Mouse (Mus musculus): ENCODE data around the gene Ago4. TPM values are rescaled to one million over a fixed set of nuclear protein-coding genes. Genes with fewer than 3 reads are reported as not detected.
"Not testable (repeated sequence)": the region's sequence is repeated elsewhere in the genome, so short reads cannot be mapped to it uniquely, and the experiment has no call there.

Ago4 gene
- 10 to 100 TPM in 1 of 4 experiments, 1 to 10 TPM in 3; 6.7 to 11.6 (median 8.5) TPM for total RNA-seq (2022)

DNA sequence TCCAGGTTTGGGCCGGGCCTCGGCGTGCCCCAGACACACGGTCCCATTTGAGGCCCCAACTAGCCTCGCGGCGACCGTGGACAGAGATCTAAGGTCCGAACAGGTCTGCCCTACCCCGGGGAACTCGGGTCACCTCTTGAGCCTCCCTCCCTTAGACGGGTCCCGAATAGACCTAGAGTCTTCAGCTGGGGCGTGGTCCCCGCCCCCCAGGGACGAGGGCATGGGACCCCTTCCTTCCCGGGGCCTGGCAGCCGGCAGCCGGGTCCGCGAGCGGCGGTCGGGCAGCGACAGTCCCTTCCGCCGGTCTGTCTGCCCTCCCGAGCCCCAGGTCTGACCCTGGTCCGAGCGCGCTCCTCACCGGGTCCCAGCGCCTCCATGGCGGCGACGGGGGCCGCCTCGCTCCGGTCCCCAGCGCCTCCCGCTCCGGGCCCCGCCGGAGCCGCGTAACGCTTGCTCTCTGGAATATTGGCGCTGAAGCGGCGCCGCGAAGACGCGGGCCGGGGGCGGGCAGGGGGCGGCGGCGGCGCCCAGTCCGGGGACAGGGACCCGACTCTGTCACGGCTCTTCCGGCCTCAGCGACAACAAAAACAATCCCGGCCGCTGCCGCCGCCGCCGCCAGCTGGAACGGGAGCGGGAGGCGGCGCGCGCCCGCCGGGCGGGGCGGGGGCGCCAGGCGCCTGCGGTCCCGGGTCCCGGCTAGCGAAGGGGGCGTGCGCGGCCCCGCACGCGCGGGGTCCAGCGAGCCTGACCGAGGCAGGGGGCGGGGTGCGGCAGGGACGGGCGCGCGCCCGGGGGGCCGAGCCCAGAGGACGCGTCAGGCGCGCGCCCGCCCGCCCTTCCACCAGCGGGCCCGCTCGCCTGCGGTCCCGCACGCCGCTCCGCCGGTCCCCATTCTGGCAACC, at the start of gene Ago4:
TSS of gene Ago4 (minus strand) at position 646 of the 902 bp plus-strand sequence.
- peak in 1 of 2 experiments; percentile 17 for DNase-seq (ENCODE audit: low spot score in 2 of 2)

DNA sequence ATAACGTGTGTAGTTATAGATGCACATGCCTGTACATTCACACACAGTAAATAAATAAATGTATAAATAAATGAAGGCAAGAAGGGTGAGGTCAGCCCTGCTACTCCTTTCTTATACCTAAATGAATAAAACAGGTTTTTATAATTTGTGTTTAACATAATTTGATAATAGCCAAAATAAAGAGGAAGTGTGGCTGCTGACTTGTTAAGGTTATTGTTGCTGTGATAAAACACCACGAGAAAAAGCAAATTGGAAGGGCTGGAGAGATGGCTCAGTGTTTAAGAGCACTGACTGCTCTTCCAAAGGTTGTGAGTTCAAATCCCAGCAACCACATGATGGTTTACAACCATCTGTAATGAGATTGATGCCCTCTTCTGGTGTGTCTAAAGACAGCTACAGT, 45.8 kb upstream of the Ago4 start:
- no peak for DNase-seq (ENCODE audit: low spot score in 2 of 2)

DNA sequence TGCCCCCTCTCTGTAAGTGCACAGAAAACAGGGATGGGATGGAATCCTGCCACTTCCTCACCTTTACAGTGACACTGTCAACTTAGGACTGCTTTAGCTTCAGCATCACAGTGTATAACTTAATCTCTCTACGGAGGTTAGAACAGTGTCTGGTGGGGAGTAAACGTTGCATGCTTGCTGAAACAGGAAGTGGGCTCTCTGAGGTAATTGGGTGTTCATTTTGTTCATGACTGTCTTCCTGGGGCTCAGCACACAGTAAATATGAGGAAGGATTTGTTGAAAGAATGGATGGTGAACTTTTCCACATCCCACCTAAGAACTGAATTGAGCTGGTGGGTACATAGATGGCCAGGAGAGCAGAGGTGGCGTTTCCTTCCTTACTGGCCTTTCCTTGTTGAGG, 44.6 kb upstream of the Ago4 start:
- no peak for DNase-seq (ENCODE audit: low spot score in 2 of 2)

DNA sequence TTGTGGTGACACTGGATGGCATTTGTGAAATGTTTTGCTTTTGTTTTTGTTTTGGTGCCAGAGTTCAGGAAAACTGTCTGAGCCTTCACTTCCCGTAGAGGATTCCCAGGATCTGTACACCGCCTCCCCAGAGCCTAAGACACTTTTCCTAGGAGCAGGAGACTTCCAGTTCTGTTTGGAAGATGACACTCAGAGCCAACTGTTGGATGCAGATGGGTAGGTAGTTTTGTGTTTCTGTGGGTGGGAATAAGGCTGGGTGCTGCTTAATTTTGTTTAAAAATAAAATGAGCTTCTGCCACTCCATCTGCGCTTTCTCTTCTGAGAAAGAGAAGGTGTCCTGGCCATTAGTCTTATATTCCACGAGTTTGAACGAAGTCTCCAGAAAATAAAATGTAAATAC, 43.0 kb upstream of the Ago4 start:
- peak; percentile 62 to 66 for DNase-seq (ENCODE audit: low spot score in 2 of 2)

GRCm38 (mm10) chr4:126569783-126570182, 36.5 kb upstream of the Ago4 start:
- no peak for DNase-seq (ENCODE audit: low spot score in 2 of 2)

DNA sequence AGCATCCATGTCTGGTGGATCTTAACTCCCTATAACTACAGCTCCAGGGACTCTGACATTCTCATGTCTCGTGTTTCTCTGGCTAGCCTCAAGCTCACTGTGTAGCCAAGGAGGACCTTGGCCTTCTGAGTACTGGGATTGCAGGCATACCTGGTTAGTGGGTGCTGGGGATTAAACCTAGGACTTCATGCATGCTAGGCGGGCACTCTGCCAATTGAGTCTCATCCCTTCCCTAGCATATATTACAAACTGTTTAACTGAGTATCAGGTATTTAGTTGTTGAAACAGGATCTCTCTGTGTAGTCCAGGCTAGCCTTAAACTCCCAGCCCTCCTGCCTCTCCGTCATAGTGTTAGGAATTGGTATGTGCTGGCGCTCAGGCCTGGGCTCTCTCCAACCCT, 34.0 kb upstream of the Ago4 start:
- DNase-seq (ENCODE audit: low spot score in 2 of 2) = no peak

GRCm38 (mm10) chr4:126563798-126564197, 30.5 kb upstream of the Ago4 start:
- DNase-seq (ENCODE audit: low spot score in 2 of 2) = no peak

- peak; percentile 64 to 68 for DNase-seq (ENCODE audit: low spot score in 2 of 2)
Measured at GRCm38 (mm10) chr4:126556809-126557711, 23.8 kb upstream of the Ago4 start, which contains the start of gene Clspn. Gene Clspn (plus strand): TSS chr4:126556935.

DNA sequence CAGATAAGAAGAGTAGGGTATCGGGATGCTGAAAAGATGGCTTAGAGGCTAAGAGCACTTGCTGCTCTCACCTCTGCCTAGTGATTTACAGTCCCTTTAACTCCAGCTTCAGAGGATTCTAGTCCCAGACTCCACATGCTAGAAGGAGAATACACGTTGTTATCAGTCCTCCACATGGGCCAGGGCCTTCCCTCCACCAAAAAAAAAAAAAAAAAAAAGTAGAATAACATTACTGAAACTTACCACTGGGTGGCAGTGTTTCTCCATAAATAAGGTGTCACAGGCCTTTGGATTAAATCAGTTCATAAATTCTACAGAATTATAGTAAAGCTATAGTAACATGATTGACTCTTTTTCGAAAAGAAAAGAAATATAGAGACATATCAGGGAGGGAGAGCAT, 21.2 kb upstream of the Ago4 start:
- DNase-seq (ENCODE audit: low spot score in 2 of 2) = no peak

DNA sequence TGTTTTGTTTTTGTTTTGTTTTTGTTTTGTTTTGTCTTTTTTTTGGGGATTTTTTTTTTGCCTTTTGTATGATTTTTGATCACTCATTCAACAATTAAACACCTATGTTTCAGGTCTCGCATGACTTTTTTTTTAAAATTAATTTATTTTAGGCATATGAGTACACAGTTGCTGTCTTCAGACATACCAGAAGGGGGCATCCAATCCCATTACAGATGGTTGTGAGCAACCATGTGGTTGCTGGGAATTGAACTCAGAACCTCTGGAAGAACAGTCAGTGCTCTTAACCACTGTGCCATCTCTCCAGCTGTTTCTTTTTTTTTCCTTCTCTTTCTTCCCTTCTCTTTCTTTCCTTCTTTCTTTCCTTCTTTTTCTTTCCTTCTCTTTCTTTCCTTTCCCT, 20.4 kb upstream of the Ago4 start:
- DNase-seq (ENCODE audit: low spot score in 2 of 2) = no peak

DNA sequence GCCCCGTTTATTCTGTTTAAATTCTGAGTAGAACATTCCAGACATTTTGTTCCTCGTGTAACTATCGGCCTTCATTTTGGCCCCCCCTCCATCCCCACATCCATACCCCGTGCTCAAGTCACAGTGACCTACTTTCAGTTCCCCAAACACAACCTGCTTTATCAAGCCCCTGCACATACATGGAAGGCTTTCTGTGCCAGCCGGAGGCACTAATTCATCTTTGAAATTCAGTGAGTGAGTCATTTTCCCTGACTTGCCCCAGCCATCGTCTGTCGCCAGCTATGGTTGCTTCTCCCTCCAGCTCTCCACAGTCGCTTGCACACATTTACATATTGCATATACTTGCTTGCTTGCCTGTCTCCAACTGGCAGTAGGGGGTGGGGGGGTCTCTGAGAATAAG, 19.8 kb upstream of the Ago4 start:
- peak in 1 of 2 experiments; percentile 33 for DNase-seq (ENCODE audit: low spot score in 2 of 2)

- DNase-seq (ENCODE audit: low spot score in 2 of 2) = no peak
Measured at GRCm38 (mm10) chr4:126552136-126552535, 18.9 kb upstream of the Ago4 start.

- no peak for DNase-seq (ENCODE audit: low spot score in 2 of 2)
Measured at GRCm38 (mm10) chr4:126546183-126546582, 12.9 kb upstream of the Ago4 start.

DNA sequence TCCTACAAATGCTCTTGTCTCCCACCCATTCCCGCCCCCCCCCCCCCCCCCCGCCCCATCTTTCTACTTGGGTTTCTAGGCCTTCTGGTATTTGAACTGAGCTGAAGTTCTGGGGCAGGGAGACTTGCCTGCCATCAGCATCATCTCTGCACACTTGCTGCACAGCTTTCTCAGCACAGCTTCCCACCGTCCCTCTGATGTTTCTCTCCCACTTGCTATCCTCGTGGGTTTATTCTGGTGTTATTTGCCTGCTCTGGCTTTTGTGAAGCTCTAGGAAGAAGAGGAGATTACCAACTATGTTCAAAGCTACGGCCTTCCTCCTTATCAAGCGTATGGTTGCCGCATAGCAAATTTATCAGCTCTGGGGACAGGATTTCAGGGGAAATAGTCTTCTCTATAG, 12.4 kb upstream of the Ago4 start:
- no peak for DNase-seq (ENCODE audit: low spot score in 2 of 2)

DNA sequence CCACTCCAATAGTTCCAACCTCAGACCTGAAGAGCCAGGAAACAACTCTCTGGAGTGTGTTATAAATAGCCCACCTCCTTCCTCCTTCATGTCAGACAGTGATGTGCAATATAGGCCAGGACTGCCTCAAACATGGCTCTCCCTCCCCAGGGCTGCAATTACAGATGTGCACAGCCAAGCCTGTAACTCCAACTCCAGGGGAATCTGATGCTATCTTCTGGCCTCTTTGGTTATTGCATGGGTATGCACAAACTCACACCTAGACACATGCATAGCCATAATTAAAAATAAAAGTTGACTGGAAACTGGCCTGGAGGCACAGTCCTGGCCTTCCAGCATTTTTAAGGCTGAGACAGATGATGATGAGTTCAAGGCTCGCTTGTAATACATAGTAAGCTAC, 11.7 kb upstream of the Ago4 start:
- DNase-seq (ENCODE audit: low spot score in 2 of 2) = no peak

- no peak for DNase-seq (ENCODE audit: low spot score in 2 of 2)
Measured at GRCm38 (mm10) chr4:126542838-126543237, 9.6 kb upstream of the Ago4 start.

DNA sequence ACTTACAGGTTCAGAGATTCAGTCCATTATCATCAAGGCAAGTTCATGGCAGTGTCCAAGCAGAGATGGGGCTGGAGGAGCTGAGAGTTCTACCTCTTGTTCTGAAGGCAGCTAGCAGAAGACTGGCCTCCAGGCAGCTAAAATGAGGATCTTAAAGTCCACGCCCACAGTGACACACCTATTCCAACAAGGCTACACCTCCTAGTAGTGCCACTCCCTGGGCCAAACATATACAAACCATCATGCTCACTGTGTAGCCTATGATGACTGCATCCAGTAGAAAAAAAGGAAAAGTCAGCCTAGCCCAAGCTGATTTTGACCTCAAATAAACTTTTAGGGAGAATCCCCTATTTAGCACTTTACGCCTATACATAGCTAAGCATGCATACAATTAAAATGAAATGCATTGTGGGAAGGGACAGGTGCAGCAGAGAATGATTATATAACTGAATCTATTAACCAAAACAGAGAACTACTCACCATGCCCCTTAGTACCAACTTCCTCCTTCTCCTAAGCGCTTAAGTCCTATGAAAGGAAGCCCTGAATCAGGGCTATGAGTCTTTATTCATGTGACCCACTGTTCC, 7.3 kb upstream of the Ago4 start:
- DNase-seq (ENCODE audit: low spot score in 2 of 2) = no peak

DNA sequence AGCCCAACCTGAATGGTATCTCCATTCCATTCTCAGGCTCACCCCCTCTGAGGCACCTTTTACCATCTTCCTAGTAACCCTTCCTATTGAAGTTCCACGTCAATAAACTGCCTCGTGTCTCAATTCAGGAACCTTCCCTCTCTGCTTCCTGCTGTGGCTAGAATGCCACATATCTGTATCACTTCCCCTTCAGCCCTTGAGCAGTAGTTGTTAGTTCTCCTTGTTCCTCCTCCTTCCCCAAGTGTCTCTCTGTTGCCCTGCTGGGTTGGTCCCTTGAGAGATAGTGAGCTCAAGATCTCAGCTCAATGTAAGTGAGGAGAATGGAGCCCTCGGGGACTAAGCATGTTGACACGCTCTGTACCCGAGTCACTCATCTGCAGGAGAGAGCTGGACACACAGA, 3.6 kb upstream of the Ago4 start:
- no peak for DNase-seq (ENCODE audit: low spot score in 2 of 2)

DNA sequence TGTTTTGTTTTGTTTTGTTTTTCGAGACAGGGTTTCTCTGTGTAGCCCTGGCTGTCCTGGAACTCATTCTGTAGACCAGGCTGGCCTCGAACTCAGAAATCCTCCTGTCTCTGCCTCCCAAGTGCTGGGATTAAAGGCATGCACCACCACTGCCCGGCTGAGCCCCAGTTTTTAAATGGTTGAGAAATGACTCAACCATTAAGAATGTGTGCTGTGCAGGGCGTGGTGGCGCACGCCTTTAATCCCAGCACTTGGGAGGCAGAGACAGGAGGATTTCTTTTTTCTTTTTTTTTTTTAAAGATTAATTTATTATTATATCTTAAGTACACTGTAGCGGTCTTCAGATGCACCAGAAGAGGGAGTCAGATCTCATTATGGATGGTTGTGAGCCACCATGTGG, 2.4 kb upstream of the Ago4 start:
- not testable (repeated sequence) for DNase-seq (ENCODE audit: low spot score in 2 of 2)

GRCm38 (mm10) chr4:126533729-126534070, 428 bp upstream of the Ago4 start:
- DNase-seq (ENCODE audit: low spot score in 2 of 2) = no peak

DNA sequence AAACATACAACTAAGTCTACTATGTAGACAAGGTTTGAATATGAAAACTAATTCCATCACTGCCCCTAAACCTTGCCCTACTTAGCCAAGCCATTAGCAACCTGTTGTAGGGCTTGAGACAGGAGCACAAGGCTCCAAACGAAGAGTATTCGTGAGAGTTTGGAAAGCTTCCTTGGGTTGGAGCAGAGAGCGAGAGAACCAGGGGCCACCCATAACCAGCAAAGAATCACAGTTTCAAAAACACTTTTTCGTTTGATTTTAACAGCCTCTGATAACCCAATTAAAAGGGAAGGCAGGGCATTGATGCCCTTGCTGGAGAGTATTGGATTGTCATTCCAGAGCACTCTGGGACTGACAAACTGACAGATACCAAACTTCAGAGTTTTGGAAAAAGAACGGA, 980 bp downstream of the Ago4 start:
- DNase-seq (ENCODE audit: low spot score in 2 of 2) = no peak

DNA sequence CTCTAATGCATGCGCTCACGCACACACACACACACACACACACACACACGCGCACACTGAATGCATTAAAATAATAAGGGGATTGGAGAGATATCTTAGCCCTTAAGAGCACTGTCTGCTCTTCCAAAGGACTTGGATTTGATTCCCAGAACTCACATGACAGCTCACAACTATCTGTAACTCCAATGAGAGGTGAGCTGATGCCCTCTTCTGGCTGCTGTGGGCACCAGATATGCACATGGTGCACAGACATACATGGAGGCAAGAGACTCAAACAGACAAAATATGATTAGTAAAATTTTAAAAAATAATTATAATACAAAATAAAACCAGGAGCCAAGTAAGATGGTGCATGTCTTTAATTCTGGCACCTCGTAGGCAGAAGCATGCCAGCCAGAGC, 6.4 kb downstream of the Ago4 start:
- no peak for DNase-seq (ENCODE audit: low spot score in 2 of 2)
